Mouse (Mus musculus): ENCODE measurements around the gene Akap6. TPM values are rescaled to one million over a fixed set of nuclear protein-coding genes. Genes with fewer than 3 reads are reported as not detected.

Gene Akap6
- polyA plus RNA-seq, 1 experiment from 2014 or later = 0.02 TPM

DNA sequence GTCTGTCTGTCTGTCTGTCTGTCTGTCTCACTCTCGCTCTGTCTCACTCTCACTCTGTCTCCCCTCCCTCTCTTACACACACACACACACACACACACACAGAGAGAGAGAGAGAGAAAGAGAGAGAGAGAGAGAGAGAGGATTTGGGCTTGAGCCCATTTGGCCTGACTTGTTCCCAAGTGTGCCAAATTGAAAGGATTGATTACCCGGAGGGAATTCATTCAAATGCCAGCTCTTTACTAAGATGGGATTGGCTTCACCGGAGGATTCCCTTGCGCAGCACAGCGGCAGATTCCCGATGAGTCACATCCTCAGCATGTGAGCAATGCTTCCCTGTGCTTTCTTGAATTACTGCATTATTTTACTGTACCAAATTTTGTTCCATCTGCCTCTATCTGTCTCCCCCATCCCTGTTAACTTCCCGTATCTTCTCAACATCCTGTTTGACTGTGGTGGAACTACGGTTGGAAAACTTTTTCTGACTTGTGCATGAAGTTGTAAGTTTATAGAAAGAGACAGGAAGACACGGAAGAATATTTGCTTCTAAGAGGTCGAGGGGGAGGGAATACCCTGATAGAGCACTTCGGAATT, 447.4 kb downstream of the Akap6 start:
- no peak for ATAC-seq
- Histone ChIP-seq H3K4me3 (ENCODE audit: low read depth, low read length) (no peak overlapping the region), H3K4me2 (ENCODE audit: low read depth, low read length) (no peak overlapping the region)

DNA sequence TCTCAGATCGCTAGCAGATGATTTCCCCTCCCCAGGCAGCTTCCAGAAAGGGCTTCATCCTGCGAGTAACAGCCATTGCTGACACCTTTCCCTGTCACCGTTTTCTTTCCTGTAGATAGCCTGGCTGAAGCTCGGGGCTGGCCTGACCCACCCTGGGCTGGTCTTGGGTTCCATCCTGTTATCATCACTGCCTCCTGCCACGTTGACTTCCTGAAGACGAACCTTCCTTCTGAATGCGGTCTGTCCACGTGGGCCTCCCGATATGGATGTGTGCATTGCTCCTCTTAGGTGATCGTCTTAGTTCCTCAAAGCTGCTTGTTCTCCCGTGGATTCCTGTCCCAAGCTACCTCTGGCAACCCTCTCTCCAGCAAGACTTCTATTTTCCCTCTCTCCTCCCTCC, 448.5 kb downstream of the Akap6 start:
- WGBS (ENCODE audit: insufficient replicate concordance) = 44% methylated on average over 11 of the region's 11 CpGs
- Histone ChIP-seq H3K4me2 (ENCODE audit: low read depth, low read length) (no peak overlapping the region), H3K4me1 (ENCODE audit: insufficient read depth) (no peaks in the 10 kb centered on the region), H3K27me3 (ENCODE audit: insufficient read depth, low read length) (no peaks in the 10 kb centered on the region), H3K9me3 (ENCODE audit: low read length) (no peaks in the 10 kb centered on the region), H3K36me3 (replicated peaks; ENCODE audit: insufficient read depth, low read length) (no peaks in the 10 kb centered on the region), H3K4me3 (ENCODE audit: low read depth, low read length) (no peak overlapping the region), H3K27ac (ENCODE audit: low read depth) (no peak overlapping the region), H3K9ac (replicated peaks) (no peak overlapping the region)
- TF ChIP-seq EP300 (IDR thresholded peaks at IDR 0.05; ENCODE audit: low read depth) (no peak), CTCF (IDR thresholded peaks at IDR 0.05; ENCODE audit: low read depth) (no peak)
- ATAC-seq = no peak
- no peak for DNase-seq

More for the DNA sequence above, 447.4 kb downstream of the Akap6 start:
- H3K27ac ChIP-seq (ENCODE audit: low read depth) = no peak overlapping the region
- TF ChIP-seq CTCF (IDR thresholded peaks at IDR 0.05; ENCODE audit: low read depth) = no peak
- TF ChIP-seq EP300 (IDR thresholded peaks at IDR 0.05; ENCODE audit: low read depth) = no peak
- no peaks in the 10 kb centered on the region for H3K36me3 ChIP-seq (replicated peaks; ENCODE audit: insufficient read depth, low read length)
- no peak for DNase-seq
- H3K9me3 ChIP-seq (ENCODE audit: low read length) = no peaks in the 10 kb centered on the region
- WGBS (ENCODE audit: insufficient replicate concordance) = 52% methylated on average over 11 of the region's 11 CpGs
- no peaks in the 10 kb centered on the region for H3K27me3 ChIP-seq (ENCODE audit: insufficient read depth, low read length)
- H3K9ac ChIP-seq (replicated peaks) = no peak overlapping the region
- H3K4me1 ChIP-seq (ENCODE audit: insufficient read depth) = no peaks in the 10 kb centered on the region

DNA sequence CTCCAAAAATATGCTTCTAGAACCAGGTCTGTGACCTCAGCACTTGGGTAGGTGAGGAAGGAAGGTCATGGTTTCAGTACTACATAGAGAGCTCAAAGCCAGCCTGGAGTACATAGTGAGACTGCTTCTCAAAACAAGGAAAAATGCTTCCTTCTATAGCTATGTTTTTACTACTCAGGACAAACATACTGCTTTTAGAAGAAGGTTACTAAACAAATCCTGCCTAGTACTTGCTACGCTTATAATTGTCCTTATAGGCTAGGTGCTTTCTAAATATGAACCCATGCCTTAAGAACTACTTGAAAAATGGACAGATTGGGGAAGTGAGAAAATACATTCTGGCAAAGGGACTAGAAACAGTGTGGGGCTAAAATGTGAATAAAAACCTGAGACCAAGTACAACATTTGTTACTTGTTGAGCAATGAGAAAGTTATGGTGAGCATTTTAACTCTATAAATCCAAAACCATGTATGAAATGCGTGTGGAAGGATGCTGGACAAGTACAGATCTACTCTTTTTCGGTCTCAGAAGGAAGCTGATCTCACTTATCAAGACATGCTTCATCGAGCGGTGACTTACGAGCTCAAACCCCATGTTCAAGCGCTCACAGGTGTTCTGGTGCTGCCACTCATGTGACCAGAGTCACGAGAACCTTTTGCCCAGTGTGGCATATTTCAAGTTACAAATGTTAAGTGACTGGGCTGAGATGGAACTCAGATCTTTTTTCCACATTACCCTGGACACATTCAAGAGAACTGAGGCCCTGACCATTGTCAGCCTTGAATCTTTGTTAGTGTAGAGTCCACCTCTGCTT, 469.2 kb downstream of the Akap6 start:
- WGBS (ENCODE audit: insufficient replicate concordance) = 76% methylated on average over 8 of the region's 8 CpGs
- H3K4me2 ChIP-seq (ENCODE audit: low read depth, low read length) = no peak overlapping the region
- TF ChIP-seq EP300 (IDR thresholded peaks at IDR 0.05; ENCODE audit: low read depth) = no peak
- TF ChIP-seq CTCF (IDR thresholded peaks at IDR 0.05; ENCODE audit: low read depth) = no peak

DNA sequence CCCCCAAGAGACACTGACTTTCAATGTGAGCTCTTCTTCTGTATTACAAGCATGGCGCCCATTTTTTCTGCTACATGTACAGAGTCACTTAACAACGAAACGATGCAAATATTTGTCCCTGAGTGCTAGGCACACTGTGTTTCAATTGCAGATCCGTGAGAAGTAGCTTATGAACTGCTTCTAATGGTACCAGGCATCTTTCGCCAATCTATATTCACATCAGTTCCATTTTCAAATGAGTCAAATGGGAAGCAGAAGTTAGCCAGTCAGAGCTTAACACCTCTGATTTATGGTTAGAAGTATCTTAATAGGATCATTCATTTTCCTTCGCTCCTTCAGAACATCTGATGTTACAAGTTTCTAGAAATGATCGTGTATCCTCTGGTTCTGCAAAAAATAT, 492.3 kb downstream of the Akap6 start:
- ATAC-seq (no peak), DNase-seq (no peak)
- H3K9me3 ChIP-seq (ENCODE audit: low read length) = no peaks in the 10 kb centered on the region
- H3K36me3 ChIP-seq (replicated peaks; ENCODE audit: insufficient read depth, low read length) = no peaks in the 10 kb centered on the region
- no peak overlapping the region for H3K4me2 ChIP-seq (ENCODE audit: low read depth, low read length)
- no peaks in the 10 kb centered on the region for H3K27me3 ChIP-seq (ENCODE audit: insufficient read depth, low read length)
- TF ChIP-seq EP300 (IDR thresholded peaks at IDR 0.05; ENCODE audit: low read depth) (no peak), CTCF (IDR thresholded peaks at IDR 0.05; ENCODE audit: low read depth) (no peak)
- no peak overlapping the region for H3K9ac ChIP-seq (replicated peaks)
- H3K4me3 ChIP-seq (ENCODE audit: low read depth, low read length) = no peak overlapping the region
- H3K4me1 ChIP-seq (ENCODE audit: insufficient read depth) = no peaks in the 10 kb centered on the region
- WGBS (ENCODE audit: insufficient replicate concordance) = 75% methylated on average over 7 of the region's 7 CpGs
- H3K27ac ChIP-seq (ENCODE audit: low read depth) = no peak overlapping the region

More for the DNA sequence above, 469.2 kb downstream of the Akap6 start:
- Histone ChIP-seq H3K27ac (ENCODE audit: low read depth) (no peak overlapping the region), H3K4me3 (ENCODE audit: low read depth, low read length) (no peak overlapping the region), H3K9me3 (ENCODE audit: low read length) (no peaks in the 10 kb centered on the region), H3K27me3 (ENCODE audit: insufficient read depth, low read length) (no peaks in the 10 kb centered on the region), H3K9ac (replicated peaks) (no peak overlapping the region), H3K4me1 (ENCODE audit: insufficient read depth) (no peaks in the 10 kb centered on the region), H3K36me3 (replicated peaks; ENCODE audit: insufficient read depth, low read length) (no peaks in the 10 kb centered on the region)
- ATAC-seq = no peak
- no peak for DNase-seq

DNA sequence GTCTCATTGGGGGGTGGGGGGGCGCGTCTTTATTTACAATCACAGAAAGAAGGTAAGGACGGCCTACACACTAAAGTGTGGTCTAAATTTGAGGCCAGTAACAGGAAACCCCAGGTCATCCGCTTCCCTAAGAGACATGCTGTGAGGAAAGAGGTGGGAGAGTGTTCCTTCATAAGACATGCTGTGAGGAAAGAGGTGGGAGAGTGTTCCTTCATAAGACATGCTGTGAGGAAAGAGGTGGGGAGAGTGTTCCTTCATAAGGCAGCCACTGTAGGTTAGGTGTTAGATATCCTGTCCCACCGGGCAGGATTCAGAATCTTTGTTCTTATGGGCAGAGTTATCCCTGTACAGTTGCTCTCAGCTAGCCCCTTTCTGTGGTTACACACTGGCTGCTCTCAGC, 494.5 kb downstream of the Akap6 start:
- Histone ChIP-seq H3K36me3 (replicated peaks; ENCODE audit: insufficient read depth, low read length) (no peaks in the 10 kb centered on the region), H3K27me3 (ENCODE audit: insufficient read depth, low read length) (no peaks in the 10 kb centered on the region), H3K4me2 (ENCODE audit: low read depth, low read length) (no peak overlapping the region), H3K9ac (replicated peaks) (no peak overlapping the region), H3K9me3 (ENCODE audit: low read length) (no peaks in the 10 kb centered on the region), H3K4me1 (ENCODE audit: insufficient read depth) (no peaks in the 10 kb centered on the region), H3K4me3 (ENCODE audit: low read depth, low read length) (no peak overlapping the region), H3K27ac (ENCODE audit: low read depth) (no peak overlapping the region)
- WGBS (ENCODE audit: insufficient replicate concordance) = 74% methylated on average over 5 of the region's 5 CpGs
- DNase-seq (no peak), ATAC-seq (no peak)
- TF ChIP-seq CTCF (IDR thresholded peaks at IDR 0.05; ENCODE audit: low read depth) (no peak), EP300 (IDR thresholded peaks at IDR 0.05; ENCODE audit: low read depth) (no peak)

Other genes starting within 250 kb of the Akap6 start
- gene Arhgap5, start 195.4 kb upstream of the Akap6 start, polyA plus RNA-seq (2015; fragmentation: Nextera tagmentation; extraction: Ambion mirVana) = 13.1 and 15.1 TPM in 2 replicates